Mouse (Mus musculus) heart, postnatal 4 days (tissue): ENCODE measurements at regions not wholly inside any gene's neighbourhood (a gene's known extent, or its start where the extent isn't known, plus 50 kb on each side); places are given as distances from the start of the nearest gene placed in this dataset.
A peak's percentile ranks its signal among the peaks of the same experiment; 100 is the strongest.
"Not testable (repeated sequence)": the region's sequence is repeated elsewhere in the genome, so short reads cannot be mapped to it uniquely, and the experiment has no call there.

ENCODE experiments used
- DNase-seq: peaks from one replicate; pipeline ENCODE4 v3.0.0; 2021

DNA sequence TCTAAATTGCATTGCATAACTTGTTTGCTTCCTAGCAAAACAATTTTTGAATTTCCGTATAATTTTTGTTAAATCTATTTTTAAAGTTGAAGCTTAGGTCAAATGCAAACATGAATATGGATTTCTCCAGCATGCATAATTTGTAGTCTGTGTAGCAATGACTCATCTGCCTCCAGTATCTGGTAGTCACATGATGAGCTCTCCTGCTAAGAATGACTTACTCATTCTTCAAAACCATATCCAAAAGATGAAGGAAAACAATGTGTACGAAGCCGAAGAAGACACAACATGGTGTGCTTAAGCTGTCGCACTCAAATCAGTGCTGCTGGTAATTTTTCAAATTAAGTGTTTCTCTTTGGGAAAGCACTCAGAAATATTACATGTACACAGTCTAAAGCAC is 1453.2 kb upstream of the Gje1 start:
- DNase-seq = no peak

DNA sequence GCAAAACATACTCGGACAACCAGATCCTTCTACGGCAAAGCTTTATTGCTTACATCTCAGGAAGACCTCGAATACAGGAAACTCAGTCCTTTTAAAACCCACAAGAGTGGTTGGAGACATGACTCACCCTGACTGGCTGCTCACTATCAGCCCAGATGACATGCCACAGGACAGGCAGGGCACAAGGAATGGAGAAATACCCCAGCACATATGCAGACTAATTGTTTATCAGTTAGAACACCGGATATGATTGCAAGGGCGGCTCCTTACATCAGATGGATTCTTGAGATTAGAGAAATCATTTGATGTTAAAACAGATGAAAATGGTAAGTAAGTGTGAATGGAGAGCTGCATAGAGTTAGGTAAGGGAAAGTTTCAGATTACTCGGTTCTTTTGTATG is 1441.5 kb upstream of the Gje1 start:
- not testable (repeated sequence) for DNase-seq

DNA sequence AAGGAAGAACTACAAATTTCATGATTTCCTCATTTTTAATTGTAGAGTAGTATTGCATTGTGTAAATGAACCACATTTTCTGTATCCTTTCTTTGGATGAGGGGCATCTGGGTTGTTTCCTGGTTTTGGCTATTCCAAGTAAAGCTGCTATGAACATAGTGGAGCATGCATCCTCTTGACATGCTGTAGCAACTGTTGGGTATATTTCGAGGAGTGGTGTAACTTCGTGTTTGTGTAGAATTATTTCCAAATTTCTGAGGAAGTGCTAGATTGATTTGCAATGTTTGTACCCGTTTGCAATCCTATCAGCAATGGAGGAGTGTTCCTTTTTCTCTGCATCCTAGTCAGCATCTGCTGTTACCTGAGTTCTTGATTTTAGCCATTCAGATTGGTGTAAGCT is 1440.4 kb upstream of the Gje1 start:
- DNase-seq = no peak

DNA sequence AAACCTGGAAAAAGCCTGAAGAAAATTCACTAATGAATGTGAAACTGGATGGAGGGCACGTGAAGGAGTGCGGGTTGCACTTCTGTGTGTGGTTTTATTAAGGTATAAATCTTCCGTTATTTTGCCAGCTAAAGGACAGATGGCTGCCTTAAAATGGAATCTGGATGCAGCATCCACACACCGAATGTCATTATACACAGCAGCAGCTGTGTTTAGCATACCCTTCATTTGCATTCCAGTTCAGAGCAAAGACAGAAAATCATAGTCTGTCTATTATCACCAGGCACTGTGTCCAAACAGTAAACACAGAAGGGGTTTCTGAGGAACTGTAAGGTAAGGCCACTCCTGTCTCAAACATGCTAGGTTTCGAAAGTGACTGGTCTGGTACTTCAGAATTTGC is 1438.9 kb upstream of the Gje1 start:
- DNase-seq = no peak

DNA sequence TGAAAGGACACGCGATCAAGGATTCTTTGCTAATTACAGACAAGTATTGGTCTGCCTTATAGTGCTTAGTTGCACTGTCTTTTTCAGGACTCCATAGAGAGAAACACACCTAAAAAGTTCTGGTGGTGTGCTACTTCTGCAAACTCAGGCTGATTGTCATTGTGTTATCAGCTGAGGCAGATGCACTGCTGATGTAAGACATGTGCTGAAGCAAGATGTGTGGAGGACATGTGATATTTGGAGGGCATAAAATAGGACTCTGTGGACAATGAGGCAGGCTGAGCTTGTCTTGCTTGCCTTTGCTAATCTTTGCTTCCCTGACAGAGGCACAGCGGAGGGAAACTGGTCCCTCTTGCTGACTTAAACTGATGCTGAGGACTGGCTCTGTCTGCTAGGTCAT is 1431.0 kb upstream of the Gje1 start:
- DNase-seq = no peak

DNA sequence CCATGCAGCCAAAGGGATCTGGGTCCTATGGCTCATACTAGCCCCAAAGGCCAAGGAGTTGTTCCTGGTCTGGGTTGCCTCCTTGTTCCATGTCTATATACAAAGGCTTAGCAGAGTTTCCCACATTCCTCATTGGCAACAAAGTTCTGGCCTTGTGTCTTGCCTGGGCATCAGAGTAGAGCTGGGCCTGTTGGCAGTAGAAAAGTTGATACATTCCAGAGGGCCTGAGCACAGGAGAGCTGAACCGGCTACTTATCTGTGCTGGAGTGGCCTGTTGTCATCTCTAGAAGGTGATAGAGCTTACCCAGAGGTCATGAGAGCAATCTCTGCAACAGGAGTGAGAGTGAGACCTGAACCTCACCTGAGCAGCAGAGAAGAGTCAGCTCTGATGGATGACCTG is 1427.4 kb upstream of the Gje1 start:
- DNase-seq = peak; percentile 5

DNA sequence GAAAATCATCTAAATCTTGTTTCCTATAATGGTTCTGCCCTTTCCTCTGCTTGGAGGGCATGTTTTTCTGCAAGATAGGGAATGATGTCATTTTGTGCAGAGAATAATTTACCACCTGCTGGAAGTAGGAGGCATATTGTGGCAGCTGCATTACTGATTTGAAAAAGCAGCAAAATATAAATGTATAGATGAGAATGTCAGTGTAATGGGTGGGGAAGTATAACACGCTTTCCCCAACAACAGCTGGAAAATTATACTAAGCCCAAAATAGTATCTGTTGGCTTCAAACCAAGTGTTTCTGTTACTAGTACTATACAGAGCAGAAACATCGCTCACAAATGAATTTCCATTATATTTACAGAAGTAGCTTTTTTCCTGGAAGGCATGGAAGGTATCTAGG is 1405.9 kb upstream of the Gje1 start:
- no peak for DNase-seq

DNA sequence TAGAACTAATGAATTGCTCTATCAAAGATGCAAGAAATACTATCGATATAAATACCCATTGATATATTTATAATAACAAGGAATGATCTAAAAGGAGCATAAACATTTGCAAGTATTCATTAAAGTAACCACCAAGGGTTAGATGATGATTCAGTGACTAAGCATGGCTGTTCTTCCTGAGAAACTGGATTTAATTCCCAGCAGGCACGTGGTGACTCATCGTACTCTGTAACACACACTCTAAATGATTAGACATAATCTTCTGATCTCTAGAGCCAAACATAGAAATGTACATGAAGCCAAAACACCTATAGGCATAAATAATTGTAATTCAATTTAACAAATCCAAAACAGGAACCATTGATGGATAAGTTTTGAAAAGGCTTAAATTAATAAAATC is 1370.2 kb upstream of the Gje1 start:
- no peak for DNase-seq

DNA sequence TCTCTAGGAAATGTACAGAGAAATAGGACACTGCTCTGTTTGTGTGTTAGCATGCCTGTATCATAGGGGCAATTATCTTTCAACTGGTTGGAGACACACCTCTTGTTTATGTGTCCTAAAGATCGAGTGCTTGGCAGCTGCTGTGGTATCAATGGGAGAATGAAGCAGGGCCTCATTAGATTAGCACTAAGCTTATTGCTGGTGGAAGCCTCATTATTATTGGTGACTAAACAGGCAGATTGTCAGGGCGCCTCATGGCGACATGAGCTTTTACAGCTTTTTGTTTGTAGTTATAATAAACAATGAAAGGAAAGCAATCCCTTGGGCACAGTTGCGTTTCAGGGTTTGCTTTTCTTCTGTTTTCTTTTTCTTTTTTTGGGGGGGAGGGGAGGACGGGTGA is 1335.0 kb upstream of the Gje1 start:
- no peak for DNase-seq

DNA sequence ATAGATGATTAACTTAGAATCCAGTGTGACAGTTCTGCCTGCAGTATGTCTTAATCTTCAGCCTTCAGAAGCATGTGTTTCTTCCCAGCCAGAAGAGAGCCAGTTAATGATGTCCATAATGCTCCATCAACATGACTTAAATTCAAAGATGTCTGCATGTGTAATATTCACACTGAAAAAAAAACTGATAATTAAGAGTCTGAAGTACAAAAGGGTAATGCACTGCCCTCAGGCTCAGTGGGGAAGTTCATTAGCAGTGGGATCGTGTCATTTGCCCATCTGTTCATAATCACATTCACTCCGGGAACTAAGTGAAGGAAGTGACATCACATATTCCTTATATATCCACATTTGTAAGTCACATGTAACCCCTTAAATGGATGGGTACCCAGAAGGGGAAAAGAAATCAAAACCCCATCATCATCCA is 1334.5 kb upstream of the Gje1 start:
- no peak for DNase-seq

DNA sequence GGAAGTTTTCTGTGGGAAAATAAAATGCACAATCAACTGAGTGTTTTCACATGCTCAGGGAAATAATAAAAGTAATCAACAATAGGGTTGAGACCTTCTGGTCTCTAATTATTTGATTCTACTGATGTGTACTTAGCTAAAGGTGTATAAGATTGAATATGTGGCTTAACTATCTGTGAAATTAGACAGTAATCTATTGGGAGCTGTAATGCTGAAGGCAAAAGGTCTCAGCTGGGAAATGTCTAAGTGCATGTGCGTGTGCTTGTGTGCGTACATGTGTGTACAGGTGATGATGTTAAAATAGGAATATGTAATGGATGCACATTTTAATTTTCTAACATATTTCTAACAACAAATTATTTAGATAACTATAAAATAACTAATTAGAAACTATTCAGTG is 1318.2 kb upstream of the Gje1 start:
- DNase-seq = no peak

DNA sequence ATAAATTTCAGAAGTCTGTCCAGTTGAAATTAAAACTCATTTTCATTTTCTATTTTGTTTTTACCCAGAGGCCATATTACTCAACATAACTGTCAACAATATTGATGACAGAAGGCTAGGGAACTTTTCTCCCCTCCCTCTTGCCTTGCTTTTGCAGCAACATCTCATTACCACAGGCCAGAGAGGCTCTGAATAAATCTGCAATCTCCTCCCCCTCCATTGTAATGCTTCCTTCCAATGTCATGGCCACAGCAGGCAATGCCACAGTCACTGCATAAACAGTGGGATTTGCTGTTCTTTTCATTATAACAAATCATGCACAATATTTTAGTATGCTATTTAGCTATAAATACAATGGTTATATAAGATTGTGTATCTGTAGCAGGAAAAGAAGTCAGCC is 1315.1 kb upstream of the Gje1 start:
- DNase-seq = no peak

DNA sequence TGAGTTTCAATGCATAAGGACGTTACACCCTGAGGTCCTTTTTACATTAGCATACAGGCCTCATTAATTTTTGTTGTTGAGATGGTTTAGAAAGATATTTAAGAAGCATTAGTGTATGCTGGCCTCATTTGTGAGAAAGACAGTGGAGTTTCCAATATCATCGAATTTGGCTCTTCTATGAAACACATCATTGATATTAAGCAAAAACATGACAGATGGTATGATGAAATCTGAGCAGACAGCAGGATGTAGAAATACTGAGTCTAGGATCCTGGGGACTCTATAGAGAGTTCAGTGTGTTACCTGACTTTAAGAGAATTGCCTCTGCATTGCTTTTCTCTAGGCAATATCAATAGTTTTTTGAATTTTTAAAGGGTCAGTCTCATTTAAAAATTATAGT is 1312.8 kb upstream of the Gje1 start:
- DNase-seq = no peak

DNA sequence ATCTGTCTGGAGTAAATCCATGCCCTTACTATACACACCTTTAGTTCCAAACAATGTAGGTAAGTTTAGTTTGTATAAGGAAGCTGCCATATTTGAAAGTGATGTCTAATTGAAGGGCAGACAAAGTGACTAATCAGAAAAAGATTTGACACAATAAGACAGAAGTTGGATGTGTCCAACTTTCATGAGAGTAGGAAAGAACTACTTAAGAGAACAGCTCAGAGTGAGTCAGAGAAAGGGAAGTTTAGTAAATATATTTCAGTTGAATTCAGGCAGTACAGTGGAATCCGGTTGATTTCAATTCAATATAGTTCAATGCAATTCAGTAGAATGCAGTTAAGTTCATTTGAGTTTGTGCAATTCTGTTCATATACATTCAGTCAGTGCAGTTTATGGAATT is 1296.8 kb upstream of the Gje1 start:
- DNase-seq = no peak

DNA sequence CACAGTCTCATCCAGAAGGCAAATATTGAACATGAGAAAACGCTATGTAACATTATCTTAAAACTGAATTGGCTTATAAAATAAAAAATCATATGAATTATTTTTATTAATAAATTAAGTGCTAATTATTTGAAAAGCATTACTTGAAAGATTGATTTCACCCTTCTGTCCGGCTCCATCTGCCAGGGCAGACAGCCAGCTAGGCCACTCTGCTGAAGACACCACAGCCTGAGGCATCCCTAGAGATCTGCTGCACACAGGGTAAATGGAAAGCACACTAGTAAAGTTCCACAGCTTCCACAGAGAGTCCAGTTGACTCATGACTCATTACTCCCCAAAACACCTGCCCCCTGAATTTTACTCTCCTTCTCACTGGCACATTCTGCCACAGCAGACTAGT is 1283.2 kb upstream of the Gje1 start:
- DNase-seq = no peak

DNA sequence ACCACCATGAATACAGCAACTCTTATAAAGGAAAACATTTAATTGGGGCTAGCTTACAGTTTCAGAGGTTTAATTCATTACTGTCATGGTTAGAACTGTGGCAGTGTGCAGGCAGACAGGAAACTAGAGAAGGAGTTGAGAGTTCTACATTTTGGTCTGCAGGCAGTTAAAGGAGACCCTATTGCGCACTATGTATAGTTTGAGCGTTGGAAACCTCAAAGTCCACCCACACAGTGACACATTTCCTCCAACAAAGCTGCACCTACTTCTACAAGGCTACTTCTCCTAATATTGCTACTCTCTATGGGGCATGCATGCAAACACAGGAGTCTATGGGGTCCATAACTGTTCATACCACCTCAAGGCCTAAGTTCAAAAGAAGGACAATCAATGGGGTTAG is 1275.3 kb upstream of the Gje1 start:
- DNase-seq = no peak
